Mouse (Mus musculus): ENCODE measurements around the gene Eng. TPM values are rescaled to one million over a fixed set of nuclear protein-coding genes. Genes with fewer than 3 reads are reported as not detected.

The Eng gene
- polyA plus RNA-seq, 1 experiment from 2014 or later, result 25.6 TPM

DNA sequence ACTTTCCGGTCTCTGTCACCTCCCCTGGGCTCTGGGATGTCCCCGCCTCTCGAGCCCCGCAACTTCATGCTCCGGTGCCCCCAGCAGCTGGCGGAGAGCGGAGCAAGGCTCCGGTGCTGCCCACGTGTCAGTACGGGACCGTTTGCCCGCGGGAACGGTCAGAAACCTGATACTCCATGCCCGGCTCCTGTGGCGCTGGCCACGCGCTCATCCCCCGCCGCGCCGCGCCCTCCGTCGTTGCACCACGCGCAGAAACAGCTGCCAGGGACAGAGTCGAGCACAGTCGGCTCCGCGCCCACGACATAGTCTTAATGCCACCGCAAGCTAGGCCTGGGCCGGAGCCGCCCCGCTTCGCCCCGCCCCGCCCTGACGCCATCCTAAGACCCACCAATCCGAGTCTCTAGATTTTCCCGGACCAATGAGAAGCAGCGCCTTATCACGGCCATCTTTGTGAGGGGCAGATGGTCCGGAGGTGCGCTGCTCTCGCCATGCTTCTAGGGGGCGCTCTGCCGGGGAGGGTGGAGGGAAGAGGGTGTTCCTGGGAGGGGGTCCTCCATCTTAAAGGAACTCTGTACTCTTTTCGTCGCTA is 47.5 kb downstream of the Eng start:
- peaks cover 40% of the 10 kb centered on the region for H3K4me1 ChIP-seq
- H3K27me3 ChIP-seq (ENCODE audit: low read depth, poor library complexity, severe bottlenecking), result no peaks in the 10 kb centered on the region
- under 1% methylated on average over 51 of the region's 51 CpGs for WGBS
- no peaks in the 10 kb centered on the region for H3K9me3 ChIP-seq (replicated peaks)
- peak; percentile 96 for DNase-seq (ENCODE audit: low spot score)
- peak overlapping the region; percentile 90 for H3K4me3 ChIP-seq
- peaks cover 5% of the 10 kb centered on the region; the same call in 1 of the 2 replicates for H3K36me3 ChIP-seq
- peak overlapping the region; percentile 91 for H3K27ac ChIP-seq (replicated peaks)

DNA sequence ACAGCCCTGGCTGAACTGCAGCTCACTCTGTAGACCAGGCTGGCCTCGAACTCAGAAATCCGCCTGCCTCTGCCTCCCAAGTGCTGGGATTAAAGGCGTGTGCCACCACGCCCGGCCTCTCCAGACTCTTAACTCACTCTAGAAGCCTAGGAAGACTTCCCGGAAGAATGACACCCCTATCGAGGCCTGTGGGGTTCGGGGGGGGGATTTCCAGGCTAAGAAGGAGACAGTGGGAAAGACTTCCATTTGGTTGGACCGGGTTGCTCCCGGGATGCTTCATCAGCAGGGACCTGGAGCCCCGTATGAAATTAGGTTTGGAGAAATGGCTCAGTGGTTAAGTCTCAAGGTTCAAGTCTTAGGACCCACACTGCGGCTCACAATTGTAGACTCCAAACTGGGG is 48.3 kb downstream of the Eng start:
- Histone ChIP-seq H3K27me3 (ENCODE audit: low read depth, poor library complexity, severe bottlenecking) (no peaks in the 10 kb centered on the region), H3K4me3 (peak overlapping the region; percentile 90), H3K36me3 (peaks cover 5% of the 10 kb centered on the region; the same call in 1 of the 2 replicates), H3K9me3 (replicated peaks) (no peaks in the 10 kb centered on the region), H3K4me1 (peaks cover 36% of the 10 kb centered on the region), H3K27ac (replicated peaks) (peak overlapping the region; percentile 91)
- WGBS, result 90% methylated on average over 12 of the region's 12 CpGs
- DNase-seq (ENCODE audit: low spot score), result no peak

GRCm38 (mm10) chr2:32699680-32700079 is 53.3 kb downstream of the Eng start:
- H3K9me3 ChIP-seq (replicated peaks), result no peaks in the 10 kb centered on the region
- WGBS, result 86% methylated on average over 6 of the region's 6 CpGs
- H3K27me3 ChIP-seq (ENCODE audit: low read depth, poor library complexity, severe bottlenecking), result no peaks in the 10 kb centered on the region
- H3K36me3 ChIP-seq, result peaks cover 27% of the 10 kb centered on the region
- DNase-seq (ENCODE audit: low spot score), result no peak
- no peak overlapping the region for H3K4me3 ChIP-seq
- no peak overlapping the region for H3K27ac ChIP-seq (replicated peaks)
- H3K4me1 ChIP-seq, result 0 out of 2 replicates have a peak, but pooled peaks cover 3% of the 10 kb centered on the region

DNA sequence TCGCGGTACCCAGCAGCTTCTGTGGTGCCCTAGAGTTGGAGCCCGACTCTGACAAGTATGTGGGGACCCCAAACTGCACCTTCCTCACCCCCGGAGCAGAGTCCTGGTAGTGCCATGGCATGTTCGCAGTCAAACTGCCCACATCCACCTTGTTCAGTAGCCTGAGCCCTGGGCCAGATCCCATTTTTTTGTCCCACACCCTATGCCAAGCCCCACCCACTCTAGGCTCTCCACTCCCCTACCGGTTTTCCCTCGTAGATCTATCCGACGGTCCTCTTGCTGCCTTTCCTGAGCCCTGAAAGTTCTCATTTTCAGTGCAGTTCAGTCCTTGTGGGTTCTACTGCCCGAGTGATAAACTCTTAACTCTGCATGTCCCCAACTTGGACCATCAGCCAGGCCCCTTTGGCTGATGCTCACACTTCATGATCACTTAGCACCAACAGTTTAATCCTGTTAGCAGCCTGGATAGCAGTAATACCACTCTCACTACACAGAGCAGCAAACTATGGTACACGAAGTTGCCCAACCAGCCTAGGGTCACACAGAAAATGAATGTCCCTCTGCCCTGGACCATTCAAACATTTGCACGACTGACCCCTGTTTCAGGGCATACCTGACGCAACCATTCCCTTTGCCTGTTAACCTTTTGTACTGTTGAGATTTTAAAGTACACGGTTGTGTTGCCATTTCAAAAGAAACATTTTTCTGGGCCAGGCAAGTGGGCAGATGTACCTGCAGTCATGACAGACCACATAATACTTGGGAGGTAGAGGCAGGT is 54.8 kb downstream of the Eng start:
- H3K4me3 ChIP-seq, result no peak overlapping the region
- no peaks in the 10 kb centered on the region for H3K9me3 ChIP-seq (replicated peaks)
- DNase-seq (ENCODE audit: low spot score), result no peak
- 0 out of 2 replicates have a peak, but pooled peaks cover 3% of the 10 kb centered on the region for H3K4me1 ChIP-seq
- no peaks in the 10 kb centered on the region for H3K27me3 ChIP-seq (ENCODE audit: low read depth, poor library complexity, severe bottlenecking)
- peaks cover 42% of the 10 kb centered on the region for H3K36me3 ChIP-seq
- WGBS, result 89% methylated on average over 14 of the region's 14 CpGs
- no peak overlapping the region for H3K27ac ChIP-seq (replicated peaks)

DNA sequence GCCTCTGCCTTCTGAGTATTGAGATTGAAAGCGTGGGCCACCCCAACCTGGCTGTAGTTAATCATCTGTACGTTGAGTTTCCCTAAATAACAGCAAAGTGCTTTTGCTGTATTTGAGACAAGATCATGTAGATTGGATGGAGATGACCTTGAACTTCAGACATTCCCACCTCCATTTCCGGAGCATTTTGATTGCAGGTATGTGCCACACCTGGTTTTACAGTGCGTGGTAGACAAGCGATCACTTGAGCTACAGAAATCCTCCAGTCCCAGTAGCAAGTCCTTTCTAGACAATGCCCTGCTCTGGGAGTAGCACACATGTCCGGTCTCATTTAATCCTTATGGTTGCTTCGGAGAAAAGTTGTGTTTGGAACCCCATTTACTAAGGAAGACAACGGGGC is 56.7 kb downstream of the Eng start:
- Histone ChIP-seq H3K4me3 (no peak overlapping the region), H3K9me3 (replicated peaks) (no peaks in the 10 kb centered on the region), H3K4me1 (0 out of 2 replicates have a peak, but pooled peaks cover 3% of the 10 kb centered on the region), H3K27me3 (ENCODE audit: low read depth, poor library complexity, severe bottlenecking) (no peaks in the 10 kb centered on the region), H3K36me3 (peaks cover 61% of the 10 kb centered on the region), H3K27ac (replicated peaks) (no peak overlapping the region)
- 96% methylated on average over 8 of the region's 8 CpGs for WGBS
- no peak for DNase-seq (ENCODE audit: low spot score)

DNA sequence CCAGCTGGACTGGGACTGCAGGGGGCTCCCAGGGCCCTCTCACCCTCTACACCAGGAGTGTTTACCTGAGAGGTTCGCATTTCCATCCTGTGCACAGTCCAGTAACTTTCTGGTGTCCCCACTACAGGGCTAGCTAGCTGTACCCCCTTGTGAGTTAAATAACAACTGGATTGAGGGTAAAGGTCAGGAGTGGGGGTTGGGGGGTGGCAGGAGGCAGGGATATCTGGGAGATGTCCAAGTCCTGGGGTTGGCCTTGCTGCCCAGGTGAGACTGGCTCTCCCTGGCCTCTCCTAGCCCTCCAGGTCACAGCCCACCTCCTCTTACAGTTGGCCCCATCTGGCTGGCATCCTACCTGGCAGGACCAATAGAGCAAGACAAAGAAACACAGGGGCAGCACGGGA is 57.6 kb downstream of the Eng start, which contains the start of gene Fpgs:
TSS of gene Fpgs (minus strand) at position 125 of the 401 bp plus-strand sequence.
- H3K4me3 ChIP-seq, result no peak within 1 kb of the TSS
- 90% methylated on average over 2 of the region's 2 CpGs for WGBS
- DNase-seq (ENCODE audit: low spot score), result no peak
- H3K9me3 ChIP-seq (replicated peaks), result no peaks in the 10 kb centered on the region
- no peak within 1 kb of the TSS for H3K27ac ChIP-seq (replicated peaks)
- H3K4me1 ChIP-seq, result 0 out of 2 replicates have a peak, but pooled peaks cover 3% of the 10 kb centered on the region
- no peaks in the 10 kb centered on the region for H3K27me3 ChIP-seq (ENCODE audit: low read depth, poor library complexity, severe bottlenecking)
- peaks cover 70% of the 10 kb centered on the region for H3K36me3 ChIP-seq

DNA sequence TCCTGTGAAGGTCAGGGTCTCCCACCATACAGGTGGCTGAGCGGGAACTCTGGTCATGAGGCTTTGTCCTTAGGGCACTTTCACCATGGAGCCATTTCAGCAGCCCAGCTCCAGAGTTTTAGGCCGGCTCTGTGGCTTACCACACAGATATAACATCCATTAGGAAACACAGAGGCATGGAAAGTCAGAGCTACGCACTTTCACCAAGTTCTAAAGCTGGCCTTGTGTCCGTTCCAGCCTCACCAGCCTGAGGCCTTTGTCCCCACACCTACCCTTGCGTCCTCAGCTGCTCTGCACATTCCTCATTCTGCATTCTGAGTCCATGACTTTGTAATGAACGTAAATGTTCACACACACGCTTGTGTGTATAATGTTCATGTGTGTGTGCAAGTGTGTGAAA is 58.6 kb downstream of the Eng start:
- H3K9me3 ChIP-seq (replicated peaks), result no peaks in the 10 kb centered on the region
- DNase-seq (ENCODE audit: low spot score), result no peak
- peaks cover 7% of the 10 kb centered on the region; the same call in 1 of the 2 replicates for H3K4me1 ChIP-seq
- no peak overlapping the region for H3K4me3 ChIP-seq
- H3K27ac ChIP-seq (replicated peaks), result no peak overlapping the region
- 96% methylated on average over 7 of the region's 7 CpGs for WGBS
- peaks cover 80% of the 10 kb centered on the region for H3K36me3 ChIP-seq
- no peaks in the 10 kb centered on the region for H3K27me3 ChIP-seq (ENCODE audit: low read depth, poor library complexity, severe bottlenecking)

- no peaks in the 10 kb centered on the region for H3K27me3 ChIP-seq (ENCODE audit: low read depth, poor library complexity, severe bottlenecking)
- peaks cover 95% of the 10 kb centered on the region for H3K36me3 ChIP-seq
- 95% methylated on average over 6 of the region's 6 CpGs for WGBS
- H3K9me3 ChIP-seq (replicated peaks), result no peaks in the 10 kb centered on the region
- no peak for DNase-seq (ENCODE audit: low spot score)
- no peak overlapping the region for H3K27ac ChIP-seq (replicated peaks)
- no peak overlapping the region for H3K4me3 ChIP-seq
- peaks cover 14% of the 10 kb centered on the region for H3K4me1 ChIP-seq
Measured at GRCm38 (mm10) chr2:32706971-32707370, 60.6 kb downstream of the Eng start.

GRCm38 (mm10) chr2:32708643-32709042 is 62.2 kb downstream of the Eng start:
- peaks cover 24% of the 10 kb centered on the region for H3K4me1 ChIP-seq
- H3K27me3 ChIP-seq (ENCODE audit: low read depth, poor library complexity, severe bottlenecking), result no peaks in the 10 kb centered on the region
- H3K4me3 ChIP-seq, result no peak overlapping the region
- no peaks in the 10 kb centered on the region for H3K9me3 ChIP-seq (replicated peaks)
- peak; percentile 71 for DNase-seq (ENCODE audit: low spot score)
- peaks cover 79% of the 10 kb centered on the region for H3K36me3 ChIP-seq
- H3K27ac ChIP-seq (replicated peaks), result no peak overlapping the region
- 58% methylated on average over 3 of the region's 3 CpGs for WGBS

DNA sequence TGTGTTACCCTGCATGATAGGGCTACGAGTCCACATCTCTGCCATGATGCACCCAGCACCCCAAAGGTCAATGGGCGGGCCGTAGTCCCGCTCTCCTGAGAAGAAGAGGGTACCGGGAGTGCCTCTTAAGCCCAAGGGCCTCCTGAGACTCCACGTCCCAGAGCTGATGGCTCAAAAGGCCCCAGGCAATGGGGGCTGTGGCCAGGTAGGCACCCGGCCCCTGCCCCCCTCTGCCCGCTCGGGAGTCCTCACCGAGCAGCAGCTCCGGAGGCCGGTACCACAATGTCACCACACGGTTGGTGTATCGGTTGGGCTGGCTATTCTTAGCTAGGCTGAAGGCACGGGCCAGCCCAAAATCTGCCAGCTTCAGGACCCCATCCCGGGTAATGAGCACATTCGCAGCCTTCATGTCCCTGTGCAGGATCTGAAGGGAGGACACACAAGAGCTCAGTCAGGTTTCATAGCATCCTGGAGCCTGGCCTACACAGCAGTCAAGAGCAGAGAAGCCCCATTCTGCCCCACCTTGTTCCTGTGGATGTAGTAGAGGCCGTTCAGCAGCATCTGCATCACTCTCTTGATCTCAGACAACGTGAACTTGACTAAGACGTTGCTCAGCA is 63.2 kb downstream of the Eng start:
- Histone ChIP-seq H3K9me3 (replicated peaks) (no peaks in the 10 kb centered on the region), H3K36me3 (peaks cover 69% of the 10 kb centered on the region), H3K27me3 (ENCODE audit: low read depth, poor library complexity, severe bottlenecking) (no peaks in the 10 kb centered on the region), H3K4me1 (peaks cover 34% of the 10 kb centered on the region), H3K27ac (replicated peaks) (no peak overlapping the region), H3K4me3 (no peak overlapping the region)
- 92% methylated on average over 20 of the region's 20 CpGs for WGBS
- DNase-seq (ENCODE audit: low spot score), result no peak

GRCm38 (mm10) chr2:32710425-32710824 is 64.0 kb downstream of the Eng start:
- H3K36me3 ChIP-seq, result peaks cover 61% of the 10 kb centered on the region
- H3K4me1 ChIP-seq, result peaks cover 38% of the 10 kb centered on the region
- no peak overlapping the region for H3K27ac ChIP-seq (replicated peaks)
- no peak overlapping the region for H3K4me3 ChIP-seq
- no peaks in the 10 kb centered on the region for H3K9me3 ChIP-seq (replicated peaks)
- no peak for DNase-seq (ENCODE audit: low spot score)
- 86% methylated on average over 5 of the region's 5 CpGs for WGBS
- H3K27me3 ChIP-seq (ENCODE audit: low read depth, poor library complexity, severe bottlenecking), result no peaks in the 10 kb centered on the region

DNA sequence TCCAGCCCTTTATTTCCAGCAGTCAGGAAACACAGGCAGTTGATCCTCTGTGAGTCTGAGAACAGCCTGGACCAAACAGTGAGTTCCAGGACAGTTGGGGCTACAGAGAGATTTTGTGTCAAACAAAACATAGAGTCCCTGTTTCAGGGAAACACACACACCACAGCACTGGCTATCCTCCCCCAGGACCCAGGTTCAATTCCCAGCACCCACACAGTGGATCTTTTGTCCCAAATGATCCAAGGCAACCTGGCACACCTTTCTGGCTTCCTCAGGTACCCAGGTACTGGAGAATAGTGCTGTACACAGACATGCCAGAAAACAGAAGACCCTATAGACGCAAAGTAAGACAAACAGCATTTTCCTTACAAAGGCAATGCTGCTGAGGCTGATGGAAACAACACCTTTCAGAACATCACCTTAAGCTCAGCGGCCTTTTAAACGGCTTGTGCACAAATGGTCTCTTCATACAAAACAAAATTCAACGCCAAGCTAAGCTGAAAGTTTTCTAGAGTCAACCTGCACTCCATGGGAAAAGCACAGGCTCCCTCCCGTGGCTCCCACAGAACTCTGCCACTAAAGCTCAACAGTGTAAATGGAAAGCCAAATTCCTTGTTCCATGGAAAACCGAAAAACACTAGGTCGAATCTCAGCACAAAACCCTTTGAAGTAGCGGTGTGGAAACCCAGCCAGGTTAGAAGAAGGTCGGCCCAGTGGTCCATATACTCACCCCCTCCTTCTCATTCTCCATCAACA is 65.1 kb downstream of the Eng start:
- WGBS, result 29% methylated on average over 9 of the region's 9 CpGs
- H3K4me3 ChIP-seq, result peak overlapping the region; percentile 67
- H3K27ac ChIP-seq (replicated peaks), result peak overlapping the region; percentile 97
- peaks cover 50% of the 10 kb centered on the region for H3K36me3 ChIP-seq
- H3K4me1 ChIP-seq, result peaks cover 38% of the 10 kb centered on the region
- H3K9me3 ChIP-seq (replicated peaks), result no peaks in the 10 kb centered on the region
- no peaks in the 10 kb centered on the region for H3K27me3 ChIP-seq (ENCODE audit: low read depth, poor library complexity, severe bottlenecking)
- no peak for DNase-seq (ENCODE audit: low spot score)
